Mouse (Mus musculus) MEL (cell line): ENCODE measurements around the gene P3h3. TPM values are rescaled to one million over a fixed set of nuclear protein-coding genes. Genes with fewer than 3 reads are reported as not detected.

Experiments used
- DNase-seq: peaks from one replicate; pipeline ENCODE4 v3.0.0; 2011; ENCODE audit warnings: low read depth, low spot score
- H3K27ac ChIP-seq: 2 replicates; pipeline ENCODE4 v1.5.1; 2012; ENCODE audit warnings: low read depth, mild to moderate bottlenecking, control low read depth, low read length, moderate library complexity; ENCODE audit not compliant: control insufficient read depth
- H3K27me3 ChIP-seq, 2 experiments: fragments of 150-350 bp in 1 of 2; sonication (generic) in 1 of 2; 2 replicates each; pipeline ENCODE4 v1.6.1; 2012; ENCODE audit warnings: low read length in 2 of 2, mild to moderate bottlenecking in 2 of 2, improper control_type of control experiment in 1 of 2, moderate library complexity in 1 of 2; ENCODE audit not compliant: insufficient read depth in 2 of 2, control insufficient read depth in 1 of 2
- H3K36me3 ChIP-seq, 2 experiments: 2 replicates each; pipeline ENCODE4 v1.6.1; 2012 to 2014; ENCODE audit warnings: low read length in 2 of 2, improper control_type of control experiment in 1 of 2, inconsistent platforms in 1 of 2, mild to moderate bottlenecking in 1 of 2; ENCODE audit not compliant: insufficient read depth in 2 of 2, control insufficient read depth in 1 of 2
- H3K4me1 ChIP-seq, 2 experiments: fragments of 150-350 bp in 1 of 2; sonication (generic) in 1 of 2; 2 replicates each; pipeline ENCODE4 v1.6.1; 2012; ENCODE audit warnings: low read length in 2 of 2, improper control_type of control experiment in 1 of 2, mild to moderate bottlenecking in 1 of 2; ENCODE audit not compliant: insufficient read depth in 2 of 2, control insufficient read depth in 1 of 2
- H3K4me3 ChIP-seq, 2 experiments: fragments of 150-350 bp in 1 of 2; sonication (generic) in 1 of 2; 2 replicates each; pipeline ENCODE4 v1.5.1; 2012; ENCODE audit warnings: low read depth in 2 of 2, low read length in 2 of 2, mild to moderate bottlenecking in 2 of 2, moderate library complexity in 2 of 2, control low read depth in 1 of 2, improper control_type of control experiment in 1 of 2; ENCODE audit not compliant: control insufficient read depth in 1 of 2, insufficient read depth in 1 of 2
- H3K79me2 ChIP-seq: 2 replicates; pipeline ENCODE4 v1.6.1; 2012; ENCODE audit warnings: mild to moderate bottlenecking, low read length, moderate library complexity; ENCODE audit not compliant: control insufficient read depth, poor library complexity, insufficient read depth
- H3K9ac ChIP-seq: 2 replicates; pipeline ENCODE4 v1.6.1; 2012; ENCODE audit warnings: low read depth, mild to moderate bottlenecking, control low read depth, low read length, moderate library complexity; ENCODE audit not compliant: control insufficient read depth, poor library complexity, severe bottlenecking
- H3K9me3 ChIP-seq: fragments of 150-350 bp; sonication (generic); replicated peaks from 2 replicates; pipeline ENCODE4 v1.6.1; 2012; ENCODE audit warnings: mild to moderate bottlenecking, low read length, improper control_type of control experiment, moderate library complexity; ENCODE audit not compliant: insufficient read depth
- BHLHE40 ChIP-seq: IDR thresholded peaks from 2 replicates; pipeline ENCODE4 v1.6.1; 2012; ENCODE audit warnings: low read depth, mild to moderate bottlenecking, inconsistent platforms, low read length, improper control_type of control experiment, borderline replicate concordance
- CHD1 ChIP-seq: IDR thresholded peaks from 2 replicates; pipeline ENCODE4 v1.6.1; 2012; ENCODE audit warnings: low read depth, mild to moderate bottlenecking, inconsistent platforms, low read length, improper control_type of control experiment
- CHD2 ChIP-seq: IDR thresholded peaks from 2 replicates; pipeline ENCODE4 v1.6.1; 2011; ENCODE audit warnings: low read length, improper control_type of control experiment
- E2F4 ChIP-seq: IDR thresholded peaks from 2 replicates; pipeline ENCODE4 v1.6.1; 2011; ENCODE audit warnings: low read depth, low read length, improper control_type of control experiment, borderline replicate concordance
- ETS1 ChIP-seq: IDR thresholded peaks from 2 replicates; pipeline ENCODE4 v1.6.1; 2012; ENCODE audit warnings: low read depth, mild to moderate bottlenecking, inconsistent platforms, low read length, improper control_type of control experiment, moderate library complexity
- GABPA ChIP-seq: IDR thresholded peaks from 2 replicates; pipeline ENCODE4 v1.6.1; 2012; ENCODE audit warnings: low read depth, mild to moderate bottlenecking, inconsistent platforms, low read length, improper control_type of control experiment, moderate library complexity
- HCFC1 ChIP-seq: IDR thresholded peaks from 2 replicates; pipeline ENCODE4 v1.6.1; 2012; ENCODE audit warnings: low read depth, mild to moderate bottlenecking, inconsistent platforms, low read length, improper control_type of control experiment, moderate library complexity
- MAZ ChIP-seq: IDR thresholded peaks from 2 replicates; pipeline ENCODE4 v1.6.1; 2012; ENCODE audit warnings: low read depth, mild to moderate bottlenecking, inconsistent platforms, low read length, improper control_type of control experiment
- MEF2A ChIP-seq: IDR thresholded peaks from 2 replicates; pipeline ENCODE4 v1.6.1; 2014; ENCODE audit warnings: low read depth, mild to moderate bottlenecking, inconsistent platforms, low read length, improper control_type of control experiment; ENCODE audit not compliant: poor library complexity, insufficient replicate concordance, severe bottlenecking; ENCODE audit errors: extremely low read depth
- MYB ChIP-seq: IDR thresholded peaks from 2 replicates; pipeline ENCODE4 v1.6.1; 2011; ENCODE audit warnings: mild to moderate bottlenecking, low read depth, low read length, improper control_type of control experiment
- NRF1 ChIP-seq: IDR thresholded peaks from 2 replicates; pipeline ENCODE4 v1.6.1; 2014; ENCODE audit warnings: low read depth, mild to moderate bottlenecking, inconsistent platforms, low read length, improper control_type of control experiment, moderate library complexity; ENCODE audit not compliant: poor library complexity, insufficient read depth, severe bottlenecking
- POLR2A ChIP-seq, 2 experiments: IDR thresholded peaks; 2 replicates each; pipeline ENCODE4 v1.6.1; 2011 to 2012; ENCODE audit warnings: low read length in 2 of 2, mild to moderate bottlenecking in 2 of 2, control low read depth in 1 of 2, improper control_type of control experiment in 1 of 2, low read depth in 1 of 2, moderate library complexity in 1 of 2; ENCODE audit not compliant: control insufficient read depth in 1 of 2, insufficient read depth in 1 of 2, poor library complexity in 1 of 2
- POLR2AphosphoS2 ChIP-seq: IDR thresholded peaks from 2 replicates; pipeline ENCODE4 v1.6.1; 2011; ENCODE audit warnings: low read length, improper control_type of control experiment
- POLR2AphosphoS5 ChIP-seq: IDR thresholded peaks from 2 replicates; pipeline ENCODE4 v1.6.1; 2012; ENCODE audit warnings: low read depth, borderline replicate concordance, mild to moderate bottlenecking, inconsistent platforms, low read length, moderate library complexity, mixed read lengths
- RCOR1 ChIP-seq: IDR thresholded peaks from 2 replicates; pipeline ENCODE4 v1.6.1; 2012; ENCODE audit warnings: low read depth, mild to moderate bottlenecking, inconsistent platforms, low read length, improper control_type of control experiment
- SMC3 ChIP-seq: IDR thresholded peaks from 2 replicates; pipeline ENCODE4 v1.6.1; 2011; ENCODE audit warnings: low read depth, low read length, improper control_type of control experiment
- UBTF ChIP-seq: IDR thresholded peaks from 2 replicates; pipeline ENCODE4 v1.6.1; 2012; ENCODE audit warnings: low read depth, mild to moderate bottlenecking, inconsistent platforms, low read length, improper control_type of control experiment, moderate library complexity, borderline replicate concordance; ENCODE audit not compliant: insufficient read depth
- USF2 ChIP-seq, 2 experiments: IDR thresholded peaks; 2 replicates each; pipeline ENCODE4 v1.6.1; 2011 to 2012; ENCODE audit warnings: improper control_type of control experiment in 2 of 2, low read length in 2 of 2, borderline replicate concordance in 1 of 2, inconsistent platforms in 1 of 2, low read depth in 1 of 2, mild to moderate bottlenecking in 1 of 2; ENCODE audit not compliant: insufficient read depth in 1 of 2
- ZC3H11A ChIP-seq: IDR thresholded peaks from 2 replicates; pipeline ENCODE4 v1.6.1; 2012; ENCODE audit warnings: low read depth, mild to moderate bottlenecking, inconsistent platforms, low read length, improper control_type of control experiment
- ZKSCAN1 ChIP-seq: IDR thresholded peaks from 2 replicates; pipeline ENCODE4 v1.6.1; 2012; ENCODE audit warnings: low read depth, mild to moderate bottlenecking, inconsistent platforms, low read length, improper control_type of control experiment, moderate library complexity
- polyA plus RNA-seq, 2 experiments: library from polyadenylated mRNA; stranded (reverse) in 1 of 2; unstranded in 1 of 2; fragments of >175 nt in 1 of 2; fragments of >200 nt in 1 of 2; gene quantifications; 2 replicates each; pipeline versions ENCODE4 v1.2.1 to v1.2.4; 2012; ENCODE audit warnings: low replicate concordance in 2 of 2, low read depth in 1 of 2; ENCODE audit not compliant: insufficient read length in 2 of 2, insufficient read depth in 1 of 2, missing spikeins in 1 of 2
- total RNA-seq: library from RNA; depleted of rRNA; stranded (reverse); fragments of 300-350 nt; gene quantifications from 2 replicates; pipeline ENCODE4 v1.2.3, GENCODE M21; 2012

P3h3 gene
- total and polyA plus RNA-seq, 3 experiments, result 0.23 to 2.1 TPM; not detected in 1

- Histone ChIP-seq H3K27ac (no peak overlapping the region), H3K79me2 (peaks cover 1% of the 10 kb centered on the region; the same call in 1 of the 2 replicates), H3K9ac (no peak overlapping the region), H3K27me3 (no peaks in the 10 kb centered on the region), H3K4me3 (no peak overlapping the region), H3K4me1 (peaks cover 2 to 9% of the 10 kb centered on the region in 2 experiments), H3K9me3 (no peaks in the 10 kb centered on the region), H3K36me3 (0 out of 4 replicates have a peak, but pooled peaks cover 0 to 2% of the 10 kb centered on the region in 2 experiments)
- TF ChIP-seq NRF1 (no peak), UBTF (no peak), MAZ (no peak)
- no peak for DNase-seq
Measured at GRCm38 (mm10) chr6:124835531-124835930, 22.0 kb downstream of the P3h3 start.

GRCm38 (mm10) chr6:124834512-124835081, 23.0 kb downstream of the P3h3 start:
- Histone ChIP-seq H3K4me1 (peaks cover 1 to 2% of the 10 kb centered on the region in 2 experiments; a peak in 2 of 4 replicates), H3K4me3 (no peak overlapping the region), H3K9ac (no peak overlapping the region), H3K36me3 (0 out of 4 replicates have a peak, but pooled peaks cover 0 to 2% of the 10 kb centered on the region in 2 experiments), H3K27ac (no peak overlapping the region), H3K79me2 (peaks cover 6% of the 10 kb centered on the region), H3K9me3 (no peaks in the 10 kb centered on the region), H3K27me3 (no peaks in the 10 kb centered on the region)
- TF ChIP-seq POLR2A (IDR thresholded peaks at IDR 0.05; ENCODE audit: control insufficient read depth in 1 of 2, insufficient read depth in 1 of 2, low read depth in 1 of 2, low read length in 2 of 2, poor library complexity in 1 of 2) (no peak), ZKSCAN1 (no peak), CHD2 (no peak), RCOR1 (no peak), ETS1 (no peak), ZC3H11A (no peak), E2F4 (no peak), CHD1 (no peak), BHLHE40 (no peak), USF2 (IDR thresholded peaks at IDR 0.05; ENCODE audit: borderline replicate concordance in 1 of 2, insufficient read depth in 1 of 2, low read depth in 1 of 2, low read length in 2 of 2) (no peak), MEF2A (no peak), GABPA (no peak), MYB (no peak), POLR2AphosphoS2 (no peak), SMC3 (no peak), POLR2AphosphoS5 (no peak), HCFC1 (no peak)
- DNase-seq, result no peak
